Mouse (Mus musculus) CH12.LX (cell line): ENCODE measurements at regions not wholly inside any gene's neighbourhood (a gene's known extent, or its start where the extent isn't known, plus 50 kb on each side); places are given as distances from the start of the nearest gene placed in this dataset.

Experiments
- DNase-seq: peaks from one replicate; pipeline ENCODE4 v3.0.0-alpha.2; 2013; ENCODE audit errors: extremely low read depth
- H3K27ac ChIP-seq: 2 replicates; pipeline ENCODE4 v1.5.1; 2012; ENCODE audit warnings: low read depth, mild to moderate bottlenecking, control low read depth, moderate library complexity; ENCODE audit not compliant: insufficient read depth
- H3K27me3 ChIP-seq: replicated peaks from 2 replicates; pipeline ENCODE3; 2012; ENCODE audit warnings: inconsistent platforms
- H3K36me3 ChIP-seq, 2 experiments: replicated peaks in 1 of 2; 2 replicates each; pipeline versions ENCODE3 to v1.6.1; 2012; ENCODE audit warnings: inconsistent platforms in 1 of 2, low read length in 1 of 2, mild to moderate bottlenecking in 1 of 2, mixed read lengths in 1 of 2, moderate library complexity in 1 of 2; ENCODE audit not compliant: control insufficient read depth in 1 of 2, insufficient read depth in 1 of 2
- H3K4me1 ChIP-seq, 2 experiments: 2 replicates each; pipeline ENCODE4 v1.6.1; 2012; ENCODE audit warnings: inconsistent platforms in 1 of 2, moderate library complexity in 1 of 2; ENCODE audit not compliant: insufficient read depth in 2 of 2, control insufficient read depth in 1 of 2
- H3K4me2 ChIP-seq: 2 replicates; pipeline ENCODE4 v1.6.1; 2012; ENCODE audit warnings: low read depth, mild to moderate bottlenecking, control low read depth; ENCODE audit not compliant: poor library complexity, insufficient read depth, severe bottlenecking
- H3K4me3 ChIP-seq, 3 experiments: fragments of 150-350 bp in 1 of 3; sonication (generic) in 1 of 3; replicated peaks in 1 of 3; 2 replicates each; pipeline versions ENCODE3 to v1.5.1; 2011 to 2012; ENCODE audit warnings: low read depth in 2 of 3, low read length in 2 of 3, mild to moderate bottlenecking in 2 of 3, moderate library complexity in 2 of 3, control low read depth in 1 of 3, improper control_type of control experiment in 1 of 3, inconsistent platforms in 1 of 3, mixed read lengths in 1 of 3; ENCODE audit not compliant: poor library complexity in 1 of 3
- H3K79me2 ChIP-seq: replicated peaks from 2 replicates; pipeline ENCODE4 v1.6.1; 2012; ENCODE audit warnings: mild to moderate bottlenecking, moderate library complexity; ENCODE audit not compliant: control insufficient read depth, poor library complexity, insufficient read depth, severe bottlenecking; ENCODE audit errors: extremely low read depth
- H3K9ac ChIP-seq: 2 replicates; pipeline ENCODE4 v1.6.1; 2012; ENCODE audit warnings: low read depth, mild to moderate bottlenecking, control low read depth, moderate library complexity; ENCODE audit not compliant: insufficient read depth
- H3K9me3 ChIP-seq: replicated peaks from 2 replicates; pipeline ENCODE3; 2012; ENCODE audit warnings: low read length, inconsistent platforms, mixed read lengths
- BHLHE40 ChIP-seq: IDR thresholded peaks from 2 replicates; pipeline ENCODE4 v1.6.1; 2011; ENCODE audit warnings: mild to moderate bottlenecking, low read depth, low read length, improper control_type of control experiment
- CHD2 ChIP-seq: IDR thresholded peaks from 2 replicates; pipeline ENCODE4 v1.6.1; 2011; ENCODE audit warnings: low read length, improper control_type of control experiment
- CTCF ChIP-seq, 2 experiments: IDR thresholded peaks in 1 of 2; conservative IDR thresholded peaks in 1 of 2; 2 replicates each; pipeline ENCODE4 v1.5.1; 2011 to 2012; ENCODE audit warnings: low read depth in 2 of 2, low read length in 2 of 2, improper control_type of control experiment in 1 of 2, inconsistent platforms in 1 of 2, mild to moderate bottlenecking in 1 of 2, moderate library complexity in 1 of 2
- ELF1 ChIP-seq: IDR thresholded peaks from 2 replicates; pipeline ENCODE4 v1.6.1; 2014; ENCODE audit warnings: low read depth, mild to moderate bottlenecking, inconsistent platforms, low read length, improper control_type of control experiment
- EP300 ChIP-seq: IDR thresholded peaks from 2 replicates; pipeline ENCODE4 v1.6.1; 2011; ENCODE audit warnings: low read length, improper control_type of control experiment
- JUN ChIP-seq: IDR thresholded peaks from 2 replicates; pipeline ENCODE4 v1.6.1; 2011; ENCODE audit warnings: low read depth, mild to moderate bottlenecking, low read length, improper control_type of control experiment, moderate library complexity; ENCODE audit not compliant: insufficient read depth
- JUND ChIP-seq: conservative IDR thresholded peaks from 2 replicates; pipeline ENCODE4 v1.6.1; 2011; ENCODE audit warnings: low read depth, low read length, improper control_type of control experiment
- KAT2A ChIP-seq: IDR thresholded peaks from 2 replicates; pipeline ENCODE4 v1.6.1; 2012; ENCODE audit warnings: low read length, improper control_type of control experiment, inconsistent platforms; ENCODE audit not compliant: insufficient replicate concordance
- MAFK ChIP-seq: IDR thresholded peaks from 2 replicates; pipeline ENCODE4 v1.6.1; 2011; ENCODE audit warnings: low read length, improper control_type of control experiment; ENCODE audit not compliant: insufficient replicate concordance
- MAX ChIP-seq: IDR thresholded peaks from 2 replicates; pipeline ENCODE4 v1.6.1; 2011; ENCODE audit warnings: low read length, improper control_type of control experiment
- NELFE ChIP-seq: IDR thresholded peaks from 2 replicates; pipeline ENCODE4 v1.6.1; 2011; ENCODE audit warnings: low read depth, low read length, improper control_type of control experiment
- PAX5 ChIP-seq: IDR thresholded peaks from 2 replicates; pipeline ENCODE4 v1.6.1; 2012; ENCODE audit warnings: low read length, inconsistent platforms, mixed read lengths
- RCOR1 ChIP-seq: conservative IDR thresholded peaks from 2 replicates; pipeline ENCODE4 v1.6.1; 2012; ENCODE audit warnings: low read depth, mild to moderate bottlenecking, inconsistent platforms, low read length, improper control_type of control experiment
- SIN3A ChIP-seq: IDR thresholded peaks from 2 replicates; pipeline ENCODE4 v1.6.1; 2012; ENCODE audit warnings: low read length, improper control_type of control experiment, inconsistent platforms
- SMC3 ChIP-seq: IDR thresholded peaks from 2 replicates; pipeline ENCODE4 v1.6.1; 2011; ENCODE audit warnings: low read depth, low read length, improper control_type of control experiment
- TCF12 ChIP-seq: IDR thresholded peaks from 2 replicates; pipeline ENCODE4 v1.6.1; 2014; ENCODE audit warnings: low read depth, mild to moderate bottlenecking, inconsistent platforms, low read length, improper control_type of control experiment
- UBTF ChIP-seq: IDR thresholded peaks from 2 replicates; pipeline ENCODE4 v1.6.1; 2012; ENCODE audit warnings: low read depth, mild to moderate bottlenecking, inconsistent platforms, low read length, improper control_type of control experiment, moderate library complexity
- USF2 ChIP-seq: conservative IDR thresholded peaks from 2 replicates; pipeline ENCODE4 v1.6.1; 2011; ENCODE audit warnings: low read depth, low read length, improper control_type of control experiment
- ZC3H11A ChIP-seq: IDR thresholded peaks from 2 replicates; pipeline ENCODE4 v1.6.1; 2012; ENCODE audit warnings: low read depth, mild to moderate bottlenecking, inconsistent platforms, low read length, improper control_type of control experiment
- ZKSCAN1 ChIP-seq: IDR thresholded peaks from 2 replicates; pipeline ENCODE4 v1.6.1; 2012; ENCODE audit warnings: low read depth, inconsistent platforms, low read length, improper control_type of control experiment, borderline replicate concordance
- ZNF384 ChIP-seq: IDR thresholded peaks from 2 replicates; pipeline ENCODE4 v1.6.1; 2012; ENCODE audit warnings: low read depth, low read length, improper control_type of control experiment, inconsistent platforms
- dilution Hi-C: fragments of 300-500 bp; cut with MboI; formaldehyde crosslinking; loops from 2 replicates; pipeline ENCODE4 v1.14.3; 2020; ENCODE audit warnings: low sequenced_read_pairs; ENCODE audit not compliant: extremely low pct_unique_long_range_greater_than_20kb, extremely low pct_ligation_motif_present
- in situ Hi-C: fragments of 300-500 bp; cut with MboI; formaldehyde crosslinking; loops from 3 replicates; pipeline ENCODE4 v1.14.3; 2019; ENCODE audit warnings: low sequenced_read_pairs, low pct_ligation_motif_present, low pct_unique_long_range_greater_than_20kb, mixed read lengths

DNA sequence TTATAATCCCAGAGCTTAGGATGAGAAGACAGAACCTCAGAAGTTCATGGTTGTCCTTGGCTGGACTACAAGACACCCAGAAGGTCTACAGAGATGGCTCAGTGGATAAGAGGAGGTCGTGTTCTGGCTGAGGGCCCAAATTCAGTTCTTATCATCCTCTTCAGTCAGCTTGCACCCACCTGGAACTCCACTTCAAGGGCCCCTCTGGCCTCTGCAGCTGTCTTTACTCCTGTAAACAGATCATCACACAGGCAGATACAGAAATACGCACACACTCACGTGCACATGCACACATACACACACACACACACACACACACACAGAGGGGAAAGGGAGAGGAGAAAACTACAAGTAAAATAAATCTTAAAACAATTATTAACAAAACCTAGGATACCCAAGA lies 385.8 kb upstream of the Slc7a11 start:
- DNase-seq = no peak
- H3K4me1 ChIP-seq = no peaks in the 10 kb centered on the region
- no peaks in the 10 kb centered on the region for H3K27me3 ChIP-seq
- dilution Hi-C loops = no loop called here
- no peak overlapping the region for H3K27ac ChIP-seq
- no peak overlapping the region for H3K4me3 ChIP-seq
- no peak overlapping the region for H3K9ac ChIP-seq
- no peaks in the 10 kb centered on the region for H3K9me3 ChIP-seq
- no peaks in the 10 kb centered on the region for H3K79me2 ChIP-seq
- no peak overlapping the region for H3K4me2 ChIP-seq
- in situ Hi-C loops = no loop called here
- TF ChIP-seq PAX5 (no peak), EP300 (no peak), USF2 (no peak)
- no peaks in the 10 kb centered on the region for H3K36me3 ChIP-seq

GRCm38 (mm10) chr3:50830446-50830845 lies 387.0 kb upstream of the Slc7a11 start:
- no peak for TF ChIP-seq EP300
- TF ChIP-seq SIN3A = no peak
- no peak for TF ChIP-seq BHLHE40
- TF ChIP-seq MAX = no peak
- no peak for TF ChIP-seq JUN
- TF ChIP-seq JUND = no peak
- no peak for TF ChIP-seq ZNF384
- TF ChIP-seq KAT2A = no peak
- no peak for TF ChIP-seq ELF1
- no peak for TF ChIP-seq SMC3
- Histone ChIP-seq H3K9me3 (no peaks in the 10 kb centered on the region), H3K27me3 (no peaks in the 10 kb centered on the region), H3K4me1 (no peaks in the 10 kb centered on the region), H3K36me3 (no peaks in the 10 kb centered on the region), H3K4me3 (no peak overlapping the region), H3K4me2 (no peak overlapping the region), H3K79me2 (no peaks in the 10 kb centered on the region), H3K27ac (no peak overlapping the region), H3K9ac (no peak overlapping the region)
- in situ Hi-C loops (no loop called here), dilution Hi-C loops (no loop called here)
- DNase-seq = no peak

DNA sequence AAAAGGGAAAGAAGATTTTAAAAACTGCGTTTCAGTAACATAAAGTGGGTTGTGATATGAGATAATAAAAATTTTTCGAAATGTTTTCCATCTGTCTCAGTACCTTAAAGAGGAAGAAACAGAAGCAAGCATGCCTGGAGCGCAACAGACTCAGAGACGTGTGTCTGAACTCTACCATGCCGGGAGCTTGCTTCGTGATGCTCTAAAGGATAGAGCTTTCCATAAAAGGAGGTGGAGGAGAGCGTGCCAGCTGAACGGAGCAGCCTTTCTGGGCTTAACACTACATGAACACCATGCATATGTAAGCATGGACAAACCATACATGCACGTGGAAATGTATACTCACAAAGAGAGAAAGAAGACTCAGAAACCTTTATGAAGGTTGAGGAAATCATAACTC lies 387.5 kb upstream of the Slc7a11 start:
- Histone ChIP-seq H3K27me3 (no peaks in the 10 kb centered on the region), H3K27ac (no peak overlapping the region), H3K79me2 (no peaks in the 10 kb centered on the region), H3K9ac (no peak overlapping the region), H3K9me3 (no peaks in the 10 kb centered on the region), H3K4me2 (no peak overlapping the region), H3K4me3 (no peak overlapping the region), H3K36me3 (no peaks in the 10 kb centered on the region), H3K4me1 (no peaks in the 10 kb centered on the region)
- DNase-seq = no peak
- dilution Hi-C loops = no loop called here
- TF ChIP-seq CTCF (conservative IDR thresholded peaks at IDR 0.05 in 1 of 2, IDR thresholded peaks at IDR 0.05 in 1 of 2; ENCODE audit: low read depth in 2 of 2, low read length in 2 of 2) = no peak
- no peak for TF ChIP-seq MAFK
- TF ChIP-seq JUND = no peak
- no peak for TF ChIP-seq ZNF384
- no peak for TF ChIP-seq ZKSCAN1
- no peak for TF ChIP-seq NELFE
- no peak for TF ChIP-seq EP300
- no peak for TF ChIP-seq CHD2
- TF ChIP-seq RCOR1 = no peak
- no peak for TF ChIP-seq KAT2A
- TF ChIP-seq ZC3H11A = no peak
- no peak for TF ChIP-seq UBTF
- no peak for TF ChIP-seq TCF12
- no peak for TF ChIP-seq MAX
- TF ChIP-seq USF2 = no peak
- no peak for TF ChIP-seq SMC3
- no peak for TF ChIP-seq JUN
- TF ChIP-seq BHLHE40 = no peak
- in situ Hi-C loops = no loop called here
